Mouse (Mus musculus) limb, embryonic 14.5 days (tissue): ENCODE measurements at regions not wholly inside any gene's neighbourhood (a gene's known extent, or its start where the extent isn't known, plus 50 kb on each side); places are given as distances from the start of the nearest gene placed in this dataset.

Source experiments
- ATAC-seq: fragments of 200-750 bp; cut with Nextera tagmentation; 2 replicates; pipeline ENCODE4 v1.8.0; 2017; ENCODE audit warnings: low read depth, moderate number of reproducible peaks, moderate TSS enrichment; ENCODE audit not compliant: low FRiP score
- DNase-seq: peaks from one replicate; pipeline ENCODE4 v3.0.0-alpha.2; 2015; ENCODE audit warnings: low spot score
- H3K27ac ChIP-seq: fragments of 300-500 bp; sonication (generic); replicated peaks from 2 replicates; pipeline ENCODE4 v1.5.1; 2014; ENCODE audit warnings: low read depth, mild to moderate bottlenecking, low read length, moderate library complexity, mixed read lengths
- H3K27me3 ChIP-seq: fragments of 300-500 bp; sonication (generic); 2 replicates; pipeline ENCODE4 v1.6.1; 2014; ENCODE audit warnings: low read length, mixed read lengths; ENCODE audit not compliant: control insufficient read depth, insufficient read depth
- H3K36me3 ChIP-seq: fragments of 300-500 bp; sonication (generic); 2 replicates; pipeline ENCODE4 v1.6.1; 2014; ENCODE audit warnings: mild to moderate bottlenecking, low read length, moderate library complexity, mixed read lengths; ENCODE audit not compliant: control insufficient read depth, insufficient read depth
- H3K4me1 ChIP-seq: fragments of 300-500 bp; sonication (generic); 2 replicates; pipeline ENCODE4 v1.6.1; 2014; ENCODE audit warnings: antibody characterized with exemption, low read length, mixed read lengths; ENCODE audit not compliant: control insufficient read depth, insufficient read depth
- H3K4me2 ChIP-seq: fragments of 300-500 bp; sonication (generic); replicated peaks from 2 replicates; pipeline ENCODE4 v1.6.1; 2014; ENCODE audit warnings: low read depth, mild to moderate bottlenecking, low read length, moderate library complexity; ENCODE audit not compliant: severe bottlenecking
- H3K4me3 ChIP-seq: fragments of 300-500 bp; sonication (generic); replicated peaks from 2 replicates; pipeline ENCODE4 v1.5.1; 2014; ENCODE audit warnings: low read length
- H3K9ac ChIP-seq: fragments of 300-500 bp; sonication (generic); 2 replicates; pipeline ENCODE4 v1.6.1; 2014; ENCODE audit warnings: mild to moderate bottlenecking, low read depth, low read length, moderate library complexity; ENCODE audit not compliant: severe bottlenecking
- H3K9me3 ChIP-seq: fragments of 300-500 bp; sonication (generic); 2 replicates; pipeline ENCODE4 v1.6.1; 2016; ENCODE audit warnings: low read length; ENCODE audit not compliant: control insufficient read depth
- POLR2A ChIP-seq: fragments of 200-500 bp; IDR thresholded peaks from 2 replicates; pipeline ENCODE4 v1.8.0; 2012; ENCODE audit warnings: inconsistent platforms, mild to moderate bottlenecking, moderate library complexity, borderline replicate concordance; ENCODE audit not compliant: insufficient read depth, insufficient read length; ENCODE audit errors: extremely low read depth
- WGBS: fragments of 180-500 bp; shearing (Covaris S2); extraction: QIAGEN DNeasy Blood & Tissue Kit; methylation state at CpG from one replicate; pipeline ENCODE4 v1.1.7; 2014; 5-methylcytosine and 5-hydroxymethylcytosine counted together

DNA sequence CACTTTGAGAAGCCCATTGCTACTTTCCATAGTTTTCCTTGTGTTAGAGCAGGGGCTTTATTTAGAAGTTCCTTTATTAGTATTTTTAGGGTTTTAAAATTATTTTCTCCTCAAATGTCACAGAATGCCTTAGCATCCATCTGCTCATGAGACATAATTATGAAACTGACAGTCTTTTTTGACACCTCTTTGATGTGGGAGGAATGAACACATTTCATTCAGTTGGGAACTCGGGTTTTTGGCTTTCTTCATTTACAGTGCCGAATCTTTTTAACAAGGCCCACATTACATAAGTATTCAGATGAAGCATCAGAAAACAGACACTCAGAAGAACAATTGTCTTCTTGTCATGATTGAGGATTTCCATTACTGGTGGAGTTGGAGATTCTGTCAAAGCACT lies 843.6 kb downstream of the Lrrtm4 start:
- no peaks in the 10 kb centered on the region for H3K9me3 ChIP-seq
- TF ChIP-seq POLR2A = no peak
- 86% methylated on average over 2 of the region's 2 CpGs for WGBS
- H3K4me2 ChIP-seq = no peak overlapping the region
- DNase-seq (no peak), ATAC-seq (no peak)
- no peak overlapping the region for H3K9ac ChIP-seq
- no peaks in the 10 kb centered on the region for H3K36me3 ChIP-seq
- no peak overlapping the region for H3K4me3 ChIP-seq
- H3K4me1 ChIP-seq = no peaks in the 10 kb centered on the region
- no peaks in the 10 kb centered on the region for H3K27me3 ChIP-seq
- no peak overlapping the region for H3K27ac ChIP-seq

DNA sequence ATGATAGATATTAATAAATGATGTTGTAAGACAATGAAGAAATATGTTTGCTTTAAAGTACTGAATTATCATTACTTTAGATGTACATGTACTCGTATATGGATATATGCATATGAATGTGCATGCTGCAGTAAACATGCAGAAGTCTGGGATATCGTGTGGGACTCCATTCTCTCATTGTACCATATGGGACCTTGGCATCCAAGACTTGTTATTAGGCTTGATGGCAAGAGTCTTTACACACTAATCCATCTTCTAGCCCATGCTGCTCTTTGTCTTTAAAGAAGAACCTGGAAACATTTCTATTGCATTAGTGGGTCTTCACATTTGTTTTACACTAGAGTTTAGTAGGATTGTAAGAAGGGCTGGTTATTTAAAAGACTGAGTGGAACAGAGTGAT lies 844.1 kb downstream of the Lrrtm4 start:
- H3K4me1 ChIP-seq = no peaks in the 10 kb centered on the region
- no peak for DNase-seq
- H3K27ac ChIP-seq = no peak overlapping the region
- WGBS = 85% methylated on average over 2 of the region's 2 CpGs
- no peak for ATAC-seq
- H3K36me3 ChIP-seq = no peaks in the 10 kb centered on the region
- no peaks in the 10 kb centered on the region for H3K9me3 ChIP-seq
- no peak for TF ChIP-seq POLR2A
- H3K9ac ChIP-seq = no peak overlapping the region
- H3K4me3 ChIP-seq = no peak overlapping the region
- no peak overlapping the region for H3K4me2 ChIP-seq
- H3K27me3 ChIP-seq = no peaks in the 10 kb centered on the region

DNA sequence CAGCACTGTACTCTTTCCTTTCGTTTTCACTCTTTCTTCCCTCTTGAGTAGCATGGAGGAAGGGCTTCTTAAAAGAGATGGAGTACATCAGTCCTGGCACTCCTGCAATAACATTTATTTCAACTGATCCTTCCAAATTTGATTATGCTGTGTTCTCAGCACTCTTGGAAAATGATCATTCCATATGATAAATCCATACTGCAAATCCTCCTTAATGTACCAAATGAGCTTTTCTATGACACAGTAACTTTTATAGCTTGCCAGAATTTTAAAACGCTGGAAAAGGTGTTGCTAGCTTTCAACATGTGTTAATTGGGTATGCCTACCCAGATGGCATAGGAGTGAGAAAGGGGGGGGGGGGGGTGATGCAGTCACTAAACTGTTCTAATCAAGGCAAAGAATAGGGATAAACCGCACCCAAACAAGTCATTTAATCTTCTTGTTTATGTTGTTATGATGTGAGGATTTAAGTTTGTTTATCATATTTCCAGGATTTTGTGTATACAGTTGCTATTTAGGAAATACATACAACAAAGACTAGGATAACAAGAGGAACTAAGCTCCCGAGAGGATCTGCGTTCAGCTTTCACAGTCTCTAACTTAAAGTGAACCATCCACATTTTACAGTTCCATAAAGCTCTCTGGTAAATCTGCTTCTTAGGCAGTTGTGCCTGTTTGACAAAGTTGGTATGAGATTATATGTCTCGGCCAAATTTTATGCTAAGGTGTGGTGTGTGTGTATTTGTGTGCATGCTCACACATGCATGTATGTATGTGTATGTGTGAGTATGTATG lies 847.3 kb downstream of the Lrrtm4 start:
- Histone ChIP-seq H3K9me3 (no peaks in the 10 kb centered on the region), H3K4me3 (no peak overlapping the region), H3K9ac (no peak overlapping the region), H3K36me3 (no peaks in the 10 kb centered on the region), H3K27ac (no peak overlapping the region), H3K4me1 (no peaks in the 10 kb centered on the region), H3K4me2 (no peak overlapping the region), H3K27me3 (no peaks in the 10 kb centered on the region)
- ATAC-seq = no peak
- no peak for TF ChIP-seq POLR2A
- DNase-seq = no peak
- WGBS = 75% methylated on average over 6 of the region's 6 CpGs

GRCm38 (mm10) chr6:80885363-80885762 lies 866.7 kb downstream of the Lrrtm4 start:
- peak; percentile 61 for DNase-seq
- TF ChIP-seq POLR2A = no peak
- Histone ChIP-seq H3K27ac (no peak overlapping the region), H3K4me1 (no peaks in the 10 kb centered on the region), H3K27me3 (no peaks in the 10 kb centered on the region), H3K4me2 (no peak overlapping the region), H3K9ac (no peak overlapping the region), H3K9me3 (no peaks in the 10 kb centered on the region), H3K36me3 (no peaks in the 10 kb centered on the region), H3K4me3 (no peak overlapping the region)
- WGBS = 75% methylated on average over 3 of the region's 3 CpGs
- no peak for ATAC-seq

DNA sequence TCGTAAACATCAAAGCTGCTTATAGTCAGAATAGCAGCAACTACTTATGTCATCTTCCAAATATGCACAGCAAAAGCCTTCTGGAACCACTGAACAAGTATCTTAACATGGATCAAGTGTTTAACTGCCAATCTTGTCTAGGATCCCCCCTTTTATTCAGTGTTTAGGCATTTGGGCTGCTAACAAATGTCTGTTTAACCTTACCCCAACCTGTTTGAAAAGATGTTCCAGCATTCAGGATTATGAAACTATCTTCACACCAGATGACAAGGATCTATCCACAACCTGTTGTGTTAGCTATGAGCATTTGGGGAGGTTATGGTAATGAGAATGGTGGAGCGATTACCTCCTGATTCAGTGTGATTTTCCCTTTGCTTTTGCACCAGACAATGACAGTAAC lies 886.5 kb downstream of the Lrrtm4 start:
- Histone ChIP-seq H3K36me3 (no peaks in the 10 kb centered on the region), H3K4me2 (no peak overlapping the region), H3K9ac (no peak overlapping the region), H3K4me3 (no peak overlapping the region), H3K9me3 (no peaks in the 10 kb centered on the region), H3K27ac (no peak overlapping the region), H3K4me1 (no peaks in the 10 kb centered on the region), H3K27me3 (no peaks in the 10 kb centered on the region)
- 86% methylated on average over 2 of the region's 2 CpGs for WGBS
- ATAC-seq (no peak), DNase-seq (no peak)
- no peak for TF ChIP-seq POLR2A
